Mouse (Mus musculus) CH12.LX (cell line): ENCODE measurements around the gene Gck. TPM values are rescaled to one million over a fixed set of nuclear protein-coding genes. Genes with fewer than 3 reads are reported as not detected.

Experiments
- DNase-seq: peaks from one replicate; pipeline ENCODE4 v3.0.0-alpha.2; 2013; ENCODE audit errors: extremely low read depth
- H3K27ac ChIP-seq: 2 replicates; pipeline ENCODE4 v1.5.1; 2012; ENCODE audit warnings: low read depth, mild to moderate bottlenecking, control low read depth, moderate library complexity; ENCODE audit not compliant: insufficient read depth
- H3K27me3 ChIP-seq: replicated peaks from 2 replicates; pipeline ENCODE3; 2012; ENCODE audit warnings: inconsistent platforms
- H3K36me3 ChIP-seq, 2 experiments: replicated peaks in 1 of 2; 2 replicates each; pipeline versions ENCODE3 to v1.6.1; 2012; ENCODE audit warnings: inconsistent platforms in 1 of 2, low read length in 1 of 2, mild to moderate bottlenecking in 1 of 2, mixed read lengths in 1 of 2, moderate library complexity in 1 of 2; ENCODE audit not compliant: control insufficient read depth in 1 of 2, insufficient read depth in 1 of 2
- H3K4me1 ChIP-seq, 2 experiments: 2 replicates each; pipeline ENCODE4 v1.6.1; 2012; ENCODE audit warnings: inconsistent platforms in 1 of 2, moderate library complexity in 1 of 2; ENCODE audit not compliant: insufficient read depth in 2 of 2, control insufficient read depth in 1 of 2
- H3K4me2 ChIP-seq: 2 replicates; pipeline ENCODE4 v1.6.1; 2012; ENCODE audit warnings: low read depth, mild to moderate bottlenecking, control low read depth; ENCODE audit not compliant: poor library complexity, insufficient read depth, severe bottlenecking
- H3K4me3 ChIP-seq, 3 experiments: fragments of 150-350 bp in 1 of 3; sonication (generic) in 1 of 3; replicated peaks in 1 of 3; 2 replicates each; pipeline versions ENCODE3 to v1.5.1; 2011 to 2012; ENCODE audit warnings: low read depth in 2 of 3, low read length in 2 of 3, mild to moderate bottlenecking in 2 of 3, moderate library complexity in 2 of 3, control low read depth in 1 of 3, improper control_type of control experiment in 1 of 3, inconsistent platforms in 1 of 3, mixed read lengths in 1 of 3; ENCODE audit not compliant: poor library complexity in 1 of 3
- H3K79me2 ChIP-seq: replicated peaks from 2 replicates; pipeline ENCODE4 v1.6.1; 2012; ENCODE audit warnings: mild to moderate bottlenecking, moderate library complexity; ENCODE audit not compliant: control insufficient read depth, poor library complexity, insufficient read depth, severe bottlenecking; ENCODE audit errors: extremely low read depth
- H3K9ac ChIP-seq: 2 replicates; pipeline ENCODE4 v1.6.1; 2012; ENCODE audit warnings: low read depth, mild to moderate bottlenecking, control low read depth, moderate library complexity; ENCODE audit not compliant: insufficient read depth
- H3K9me3 ChIP-seq: replicated peaks from 2 replicates; pipeline ENCODE3; 2012; ENCODE audit warnings: low read length, inconsistent platforms, mixed read lengths
- BHLHE40 ChIP-seq: IDR thresholded peaks from 2 replicates; pipeline ENCODE4 v1.6.1; 2011; ENCODE audit warnings: mild to moderate bottlenecking, low read depth, low read length, improper control_type of control experiment
- CHD1 ChIP-seq: IDR thresholded peaks from 2 replicates; pipeline ENCODE4 v1.6.1; 2012; ENCODE audit warnings: low read depth, low read length, improper control_type of control experiment, inconsistent platforms
- CHD2 ChIP-seq: IDR thresholded peaks from 2 replicates; pipeline ENCODE4 v1.6.1; 2011; ENCODE audit warnings: low read length, improper control_type of control experiment
- CTCF ChIP-seq, 2 experiments: IDR thresholded peaks in 1 of 2; conservative IDR thresholded peaks in 1 of 2; 2 replicates each; pipeline ENCODE4 v1.5.1; 2011 to 2012; ENCODE audit warnings: low read depth in 2 of 2, low read length in 2 of 2, improper control_type of control experiment in 1 of 2, inconsistent platforms in 1 of 2, mild to moderate bottlenecking in 1 of 2, moderate library complexity in 1 of 2
- E2F4 ChIP-seq: IDR thresholded peaks from 2 replicates; pipeline ENCODE4 v1.6.1; 2011; ENCODE audit warnings: low read depth, low read length, improper control_type of control experiment; ENCODE audit not compliant: insufficient replicate concordance
- ELF1 ChIP-seq: IDR thresholded peaks from 2 replicates; pipeline ENCODE4 v1.6.1; 2014; ENCODE audit warnings: low read depth, mild to moderate bottlenecking, inconsistent platforms, low read length, improper control_type of control experiment
- EP300 ChIP-seq: IDR thresholded peaks from 2 replicates; pipeline ENCODE4 v1.6.1; 2011; ENCODE audit warnings: low read length, improper control_type of control experiment
- ETS1 ChIP-seq: conservative IDR thresholded peaks from 2 replicates; pipeline ENCODE4 v1.6.1; 2012; ENCODE audit warnings: low read depth, mild to moderate bottlenecking, inconsistent platforms, low read length, improper control_type of control experiment, moderate library complexity
- GABPA ChIP-seq: IDR thresholded peaks from 2 replicates; pipeline ENCODE4 v1.6.1; 2012; ENCODE audit warnings: low read depth, low read length, improper control_type of control experiment, inconsistent platforms; ENCODE audit not compliant: insufficient replicate concordance
- HCFC1 ChIP-seq: IDR thresholded peaks from 2 replicates; pipeline ENCODE4 v1.6.1; 2012; ENCODE audit warnings: low read depth, mild to moderate bottlenecking, inconsistent platforms, low read length, improper control_type of control experiment
- IRF4 ChIP-seq: IDR thresholded peaks from 2 replicates; pipeline ENCODE4 v1.6.1; 2014; ENCODE audit warnings: low read depth, mild to moderate bottlenecking, inconsistent platforms, low read length, improper control_type of control experiment
- JUN ChIP-seq: IDR thresholded peaks from 2 replicates; pipeline ENCODE4 v1.6.1; 2011; ENCODE audit warnings: low read depth, mild to moderate bottlenecking, low read length, improper control_type of control experiment, moderate library complexity; ENCODE audit not compliant: insufficient read depth
- JUND ChIP-seq: conservative IDR thresholded peaks from 2 replicates; pipeline ENCODE4 v1.6.1; 2011; ENCODE audit warnings: low read depth, low read length, improper control_type of control experiment
- KAT2A ChIP-seq: IDR thresholded peaks from 2 replicates; pipeline ENCODE4 v1.6.1; 2012; ENCODE audit warnings: low read length, improper control_type of control experiment, inconsistent platforms; ENCODE audit not compliant: insufficient replicate concordance
- MAFK ChIP-seq: IDR thresholded peaks from 2 replicates; pipeline ENCODE4 v1.6.1; 2011; ENCODE audit warnings: low read length, improper control_type of control experiment; ENCODE audit not compliant: insufficient replicate concordance
- MAX ChIP-seq: IDR thresholded peaks from 2 replicates; pipeline ENCODE4 v1.6.1; 2011; ENCODE audit warnings: low read length, improper control_type of control experiment
- MAZ ChIP-seq: IDR thresholded peaks from 2 replicates; pipeline ENCODE4 v1.6.1; 2012; ENCODE audit warnings: low read depth, mild to moderate bottlenecking, inconsistent platforms, low read length, improper control_type of control experiment, moderate library complexity
- MEF2A ChIP-seq: IDR thresholded peaks from 2 replicates; pipeline ENCODE4 v1.6.1; 2014; ENCODE audit warnings: low read depth, mild to moderate bottlenecking, inconsistent platforms, low read length, improper control_type of control experiment, borderline replicate concordance
- MXI1 ChIP-seq: IDR thresholded peaks from 2 replicates; pipeline ENCODE4 v1.6.1; 2011; ENCODE audit warnings: mild to moderate bottlenecking, low read depth, low read length, improper control_type of control experiment
- MYC ChIP-seq: IDR thresholded peaks from 2 replicates; pipeline ENCODE4 v1.6.1; 2011; ENCODE audit warnings: low read depth, mild to moderate bottlenecking, improper control_type of control experiment, low read length
- NELFE ChIP-seq: IDR thresholded peaks from 2 replicates; pipeline ENCODE4 v1.6.1; 2011; ENCODE audit warnings: low read depth, low read length, improper control_type of control experiment
- NRF1 ChIP-seq: IDR thresholded peaks from 2 replicates; pipeline ENCODE4 v1.6.1; 2014; ENCODE audit warnings: low read depth, mild to moderate bottlenecking, inconsistent platforms, low read length, improper control_type of control experiment, moderate library complexity
- PAX5 ChIP-seq: IDR thresholded peaks from 2 replicates; pipeline ENCODE4 v1.6.1; 2012; ENCODE audit warnings: low read length, inconsistent platforms, mixed read lengths
- POLR2A ChIP-seq: IDR thresholded peaks from 2 replicates; pipeline ENCODE4 v1.6.1; 2011; ENCODE audit warnings: low read depth, mild to moderate bottlenecking, improper control_type of control experiment, low read length
- POLR2AphosphoS2 ChIP-seq: IDR thresholded peaks from 2 replicates; pipeline ENCODE4 v1.6.1; 2011; ENCODE audit warnings: low read depth, low read length, improper control_type of control experiment
- RAD21 ChIP-seq: IDR thresholded peaks from 2 replicates; pipeline ENCODE4 v1.6.1; 2011; ENCODE audit warnings: low read depth, mild to moderate bottlenecking, low read length, improper control_type of control experiment, moderate library complexity
- RCOR1 ChIP-seq: conservative IDR thresholded peaks from 2 replicates; pipeline ENCODE4 v1.6.1; 2012; ENCODE audit warnings: low read depth, mild to moderate bottlenecking, inconsistent platforms, low read length, improper control_type of control experiment
- SIN3A ChIP-seq: IDR thresholded peaks from 2 replicates; pipeline ENCODE4 v1.6.1; 2012; ENCODE audit warnings: low read length, improper control_type of control experiment, inconsistent platforms
- SMC3 ChIP-seq: IDR thresholded peaks from 2 replicates; pipeline ENCODE4 v1.6.1; 2011; ENCODE audit warnings: low read depth, low read length, improper control_type of control experiment
- TBP ChIP-seq: conservative IDR thresholded peaks from 2 replicates; pipeline ENCODE4 v1.6.1; 2011; ENCODE audit warnings: low read depth, low read length, improper control_type of control experiment
- TCF12 ChIP-seq: IDR thresholded peaks from 2 replicates; pipeline ENCODE4 v1.6.1; 2014; ENCODE audit warnings: low read depth, mild to moderate bottlenecking, inconsistent platforms, low read length, improper control_type of control experiment
- UBTF ChIP-seq: IDR thresholded peaks from 2 replicates; pipeline ENCODE4 v1.6.1; 2012; ENCODE audit warnings: low read depth, mild to moderate bottlenecking, inconsistent platforms, low read length, improper control_type of control experiment, moderate library complexity
- USF1 ChIP-seq: IDR thresholded peaks from 2 replicates; pipeline ENCODE4 v1.6.1; 2014; ENCODE audit warnings: low read depth, mild to moderate bottlenecking, inconsistent platforms, low read length, improper control_type of control experiment
- USF2 ChIP-seq: conservative IDR thresholded peaks from 2 replicates; pipeline ENCODE4 v1.6.1; 2011; ENCODE audit warnings: low read depth, low read length, improper control_type of control experiment
- ZC3H11A ChIP-seq: IDR thresholded peaks from 2 replicates; pipeline ENCODE4 v1.6.1; 2012; ENCODE audit warnings: low read depth, mild to moderate bottlenecking, inconsistent platforms, low read length, improper control_type of control experiment
- ZKSCAN1 ChIP-seq: IDR thresholded peaks from 2 replicates; pipeline ENCODE4 v1.6.1; 2012; ENCODE audit warnings: low read depth, inconsistent platforms, low read length, improper control_type of control experiment, borderline replicate concordance
- ZMIZ1 ChIP-seq: IDR thresholded peaks from 2 replicates; pipeline ENCODE4 v1.6.1; 2012; ENCODE audit warnings: low read depth, mild to moderate bottlenecking, inconsistent platforms, low read length, improper control_type of control experiment
- ZNF384 ChIP-seq: IDR thresholded peaks from 2 replicates; pipeline ENCODE4 v1.6.1; 2012; ENCODE audit warnings: low read depth, low read length, improper control_type of control experiment, inconsistent platforms
- dilution Hi-C: fragments of 300-500 bp; cut with MboI; formaldehyde crosslinking; loops from 2 replicates; pipeline ENCODE4 v1.14.3; 2020; ENCODE audit warnings: low sequenced_read_pairs; ENCODE audit not compliant: extremely low pct_unique_long_range_greater_than_20kb, extremely low pct_ligation_motif_present
- in situ Hi-C: fragments of 300-500 bp; cut with MboI; formaldehyde crosslinking; loops from 3 replicates; pipeline ENCODE4 v1.14.3; 2019; ENCODE audit warnings: low sequenced_read_pairs, low pct_ligation_motif_present, low pct_unique_long_range_greater_than_20kb, mixed read lengths
- polyA plus RNA-seq: library from polyadenylated mRNA; unstranded; fragments of >175 nt; gene quantifications from 2 replicates; pipeline ENCODE4 v1.2.1, GENCODE M21; 2012; ENCODE audit warnings: low read depth; ENCODE audit not compliant: insufficient read length
- total RNA-seq, 2 experiments: library from RNA; depleted of rRNA; stranded (reverse); fragments of 300-350 nt in 1 of 2; fragments of >200 nt in 1 of 2; gene quantifications; 2 replicates each; pipeline ENCODE4 v1.2.3; 2012 to 2014

Gene Gck
- total and polyA plus RNA-seq, 3 experiments, result 0.68 to 1.4 (median 1.0) TPM

- H3K4me1 ChIP-seq, result peaks cover 4 to 17% of the 10 kb centered on the region in 2 experiments
- no peak overlapping the region for H3K27ac ChIP-seq
- H3K27me3 ChIP-seq, result peaks cover 5% of the 10 kb centered on the region
- H3K9ac ChIP-seq, result no peak overlapping the region
- TF ChIP-seq POLR2A (no peak), MEF2A (no peak), HCFC1 (no peak), POLR2AphosphoS2 (no peak), EP300 (peak; percentile 65), CHD1 (0 out of 2 replicates have a peak, but pooled peaks have one; percentile 15), E2F4 (no peak), MAZ (no peak), PAX5 (no peak), SIN3A (no peak), USF1 (no peak), BHLHE40 (no peak), KAT2A (no peak), ZMIZ1 (no peak), RCOR1 (no peak), GABPA (no peak), IRF4 (peak; percentile 67), MAX (no peak), ZKSCAN1 (no peak), CTCF (conservative IDR thresholded peaks at IDR 0.05 in 1 of 2, IDR thresholded peaks at IDR 0.05 in 1 of 2; ENCODE audit: low read depth in 2 of 2, low read length in 2 of 2) (peak; percentile 38 to 97), JUN (no peak), UBTF (no peak), NRF1 (no peak), MYC (peak; percentile 60), NELFE (no peak), JUND (no peak), USF2 (no peak), ELF1 (no peak), TBP (no peak), CHD2 (no peak; the same call in 1 of the 2 replicates), SMC3 (peak; percentile 93), TCF12 (peak; percentile 20; the same call in 1 of the 2 replicates), RAD21 (peak; percentile 92), ZC3H11A (peak; percentile 53; the same call in 1 of the 2 replicates), ETS1 (no peak), MAFK (no peak), ZNF384 (no peak; the same call in 1 of the 2 replicates), MXI1 (no peak)
- in situ Hi-C loops, result no loop called here
- no peaks in the 10 kb centered on the region for H3K9me3 ChIP-seq
- peak; percentile 72 for DNase-seq
- H3K36me3 ChIP-seq, result no peaks in the 10 kb centered on the region
- H3K79me2 ChIP-seq, result no peaks in the 10 kb centered on the region
- no peak overlapping the region for H3K4me2 ChIP-seq
- H3K4me3 ChIP-seq, result no peak overlapping the region
- dilution Hi-C loops, result no loop called here
These were observed 37.2 kb downstream of the Gck start for GRCm38 (mm10) chr11:5912635-5913034.
